Mouse (Mus musculus) cortical plate, adult 2 months (tissue): Measurements from ENCODE around the gene Rnase10.

Experiments used
- CTCF ChIP-seq: fragments of 200-500 bp; IDR thresholded peaks from 2 replicates; pipeline ENCODE4 v1.5.1; 2011; ENCODE audit warnings: mild to moderate bottlenecking, control low read depth, low read length; ENCODE audit not compliant: insufficient read depth; ENCODE audit errors: extremely low read depth
- POLR2A ChIP-seq: fragments of 200-500 bp; IDR thresholded peaks from 2 replicates; pipeline ENCODE4 v1.6.1; 2011; ENCODE audit warnings: mild to moderate bottlenecking, low read length, control low read depth; ENCODE audit not compliant: insufficient read depth; ENCODE audit errors: extremely low read depth

DNA sequence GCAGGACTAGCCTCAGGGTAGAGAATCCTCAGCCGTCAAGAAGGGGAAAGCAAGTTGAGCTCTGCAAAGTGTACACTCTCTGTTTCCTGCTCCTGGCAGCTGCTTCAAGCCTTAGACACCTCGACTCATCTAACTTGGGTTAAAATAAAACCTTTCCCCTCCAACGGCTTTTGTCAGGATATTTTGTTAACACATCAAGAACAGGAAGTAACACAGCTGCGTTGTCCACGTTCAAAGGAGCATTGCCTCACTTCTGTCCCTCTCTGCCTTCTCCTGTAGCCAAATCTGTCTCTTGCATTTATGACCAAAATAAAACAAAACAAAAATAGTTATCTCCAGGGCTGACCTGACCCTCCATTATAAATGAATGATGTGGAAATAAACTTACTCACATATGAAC is 40.3 kb downstream of the Rnase10 start:
- TF ChIP-seq POLR2A (no peak), CTCF (no peak)
